15 mouse cellular contexts compared by ENCODE assay signal in the genomic region with DNA sequence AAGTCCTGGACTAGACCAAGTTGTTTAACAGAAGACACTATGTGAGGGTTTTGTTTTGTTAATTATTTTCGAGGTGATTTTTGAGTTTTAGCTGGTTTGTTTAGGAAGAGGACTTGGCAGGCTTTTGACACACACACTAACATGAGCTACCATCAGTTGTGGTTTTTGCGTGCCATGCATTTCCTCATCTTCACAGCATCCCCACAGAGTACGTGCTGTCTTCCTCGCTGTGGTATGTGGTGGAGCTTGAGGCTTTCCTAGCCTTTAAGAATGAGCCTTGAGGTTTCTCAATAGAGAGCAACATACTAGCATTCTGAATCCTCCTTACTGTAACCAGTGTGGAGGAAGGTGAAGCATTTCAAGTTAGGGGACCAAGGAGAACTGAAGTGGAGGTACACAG. TPM values are rescaled to one million over a fixed set of nuclear protein-coding genes. Genes with fewer than 3 reads are reported as not detected.
A peak's percentile ranks its signal among the peaks of the same experiment; 100 is the strongest.
DNase-seq lines count a peak whose midpoint lies in the region; ATAC-seq lines count a peak whose summit lies in the region.
"Had no signal": no experiment of that assay in that cellular context is flagged by ENCODE, and none has a peak within 500 bp of the region (broad histone marks: within the 10 kb centered on the region; RNA-seq: fewer than 3 reads in every experiment).

No protein-coding gene starts in this region.

- intact Hi-C loops in heart, postnatal 10 days (cut with DNase I) = no loop called here

- no peaks in the 10 kb centered on the region for H3K27me3 ChIP-seq in heart, embryonic 14.5 days (ENCODE audit: control insufficient read depth, insufficient read depth, low read length)
- H3K27me3 ChIP-seq: intestine, embryonic 15.5 days; limb, embryonic 12.5 days; midbrain, embryonic 12.5 days had no signal

- peak overlapping the region in 1 of 2 experiments; percentile 47; a peak in 1 of 4 replicates for H3K27ac ChIP-seq in heart, embryonic 14.5 days (replicated peaks in 1 of 2; ENCODE audit: control insufficient read depth in 1 of 2, insufficient read depth in 1 of 2, low read depth in 2 of 2, low read length in 2 of 2)
- H3K27ac ChIP-seq: heart, adult 2 months; intestine, embryonic 15.5 days; limb, embryonic 12.5 days; midbrain, embryonic 12.5 days had no signal

- peaks cover 10 to 24% of the 10 kb centered on the region in 2 experiments for H3K4me1 ChIP-seq in heart, embryonic 14.5 days (ENCODE audit: control insufficient read depth in 2 of 2, insufficient read depth in 2 of 2, low read length in 2 of 2)

- WGBS in heart, embryonic 14.5 days = 75% methylated on average over 4 of the region's 4 CpGs

- H3K9me3 ChIP-seq in heart, embryonic 14.5 days (ENCODE audit: control insufficient read depth, low read length) = no peaks in the 10 kb centered on the region
- H3K9me3 ChIP-seq: intestine, embryonic 15.5 days; limb, embryonic 12.5 days; midbrain, embryonic 12.5 days had no signal

- no peak overlapping the region for H3K4me3 ChIP-seq in heart, embryonic 14.5 days (ENCODE audit: control insufficient read depth in 1 of 2, insufficient read depth in 1 of 2, low read depth in 1 of 2, low read length in 2 of 2)
- H3K4me3 ChIP-seq: heart, adult 2 months; intestine, embryonic 15.5 days; limb, embryonic 12.5 days; midbrain, embryonic 12.5 days had no signal

- 0 out of 2 replicates have a peak, but pooled peaks cover 3% of the 10 kb centered on the region for H3K36me3 ChIP-seq in heart, embryonic 14.5 days (ENCODE audit: control insufficient read depth, insufficient read depth, low read length)
- H3K36me3 ChIP-seq: intestine, embryonic 15.5 days; midbrain, embryonic 12.5 days had no signal

- H3K4me2 ChIP-seq in heart, embryonic 14.5 days (ENCODE audit: low read length) = peak overlapping the region; percentile 23
- H3K4me2 ChIP-seq: intestine, embryonic 15.5 days; limb, embryonic 12.5 days; midbrain, embryonic 12.5 days had no signal

- DNase-seq in heart, postnatal 10 days = no peak
- peak; percentile 44 for DNase-seq in 416B (ENCODE audit: low read depth)
- no peak for DNase-seq in lung, postnatal 25 days (ENCODE audit: low spot score)
- no peak for DNase-seq in right cerebral cortex, postnatal 14 days
- DNase-seq: adrenal gland, adult 8-10 months; cerebellum, postnatal 10 days; heart, adult 2 months; kidney, postnatal 14 days; lung, adult 2 months had no signal

- H3K9ac ChIP-seq in heart, embryonic 14.5 days (ENCODE audit: low read length) = peak overlapping the region; percentile 5; the same call in 1 of the 2 replicates
- H3K9ac ChIP-seq: intestine, embryonic 15.5 days; limb, embryonic 12.5 days; midbrain, embryonic 12.5 days had no signal

- ATAC-seq in heart, embryonic 14.5 days (ENCODE audit: insufficient number of reproducible peaks, insufficient read depth, low FRiP score, low read depth) = no peak
- peak; percentile 92 for ATAC-seq in common myeloid progenitor, adult 5-6 weeks (replicated peaks; ENCODE audit: low read depth, poor library complexity, severe bottlenecking)
- ATAC-seq in megakaryocyte, adult 5-6 weeks (ENCODE audit: poor library complexity, severe bottlenecking) = peak; percentile 35; the same call in 1 of the 2 replicates
- ATAC-seq: intestine, embryonic 15.5 days had no signal

RNA-seq across cellular contexts. Expression of a gene that starts 46.3 kb away (rescaled TPM):
- polyA plus RNA-seq in heart, embryonic 14.5 days (2014; fragmentation: Nextera tagmentation; extraction: Ambion mirVana) = 57.1 and 57.9 TPM in 2 replicates
- total RNA-seq in heart, postnatal 10 days (2021) = 100 to 1,000 TPM; 116 to 118 TPM
- total RNA-seq in common myeloid progenitor, adult 5-6 weeks (2017) = 9.7 and 10.3 TPM in 2 replicates
- 153 and 169 TPM in 2 replicates for total RNA-seq in megakaryocyte, adult 5-6 weeks (2015)
- 109 and 125 TPM in 2 replicates for total RNA-seq in megakaryocyte, adult 5-6 weeks (2017)
